Mouse (Mus musculus): Measurements from ENCODE around the gene Fry.

- TF ChIP-seq CTCF (IDR thresholded peaks at IDR 0.05; ENCODE audit: low read depth) (no peak), EP300 (IDR thresholded peaks at IDR 0.05; ENCODE audit: low read depth) (no peak)
Observed at GRCm38 (mm10) chr5:150262046-150262716, 143.7 kb downstream of the Fry start.
